Mouse (Mus musculus) lung, adult 2 months (tissue): ENCODE measurements around the gene Gm29735.

Experiments
- CTCF ChIP-seq: fragments of 200-500 bp; IDR thresholded peaks from 2 replicates; pipeline ENCODE4 v1.5.1; 2011; ENCODE audit warnings: mild to moderate bottlenecking, low read length, control low read depth; ENCODE audit not compliant: insufficient read depth
- POLR2A ChIP-seq: fragments of 200-500 bp; IDR thresholded peaks from 2 replicates; pipeline ENCODE4 v1.6.1; 2011; ENCODE audit warnings: low read depth, mild to moderate bottlenecking, control low read depth, low read length, borderline replicate concordance; ENCODE audit errors: extremely low read depth

GRCm38 (mm10) chr7:142146033-142146432 lies 10.9 kb downstream of the Gm29735 start:
- TF ChIP-seq CTCF (0 out of 2 replicates have a peak, but pooled peaks have one; percentile 8), POLR2A (no peak)
